Mouse (Mus musculus): Measurements from ENCODE around the gene Pnp. TPM values are rescaled to one million over a fixed set of nuclear protein-coding genes. Genes with fewer than 3 reads are reported as not detected.
A peak's percentile ranks its signal among the peaks of the same experiment; 100 is the strongest.
"Not testable (repeated sequence)": the region's sequence is repeated elsewhere in the genome, so short reads cannot be mapped to it uniquely, and the experiment has no call there.

Gene Pnp
- polyA plus RNA-seq, 1 experiment from 2014 or later, result 62.1 TPM

GRCm38 (mm10) chr14:50976674-50977073, 45.8 kb downstream of the Pnp start:
- peak overlapping the region; percentile 14; the same call in 1 of the 2 replicates for H3K4me2 ChIP-seq (replicated peaks; ENCODE audit: low read depth, low read length)
- no peaks in the 10 kb centered on the region for H3K9me3 ChIP-seq (ENCODE audit: control insufficient read depth, low read length)
- DNase-seq (ENCODE audit: low spot score) (peak; percentile 37), ATAC-seq (ENCODE audit: low FRiP score) (0 out of 2 replicates have a peak, but pooled peaks have one; percentile 33)
- 20% methylated on average over 9 of the region's 9 CpGs for WGBS
- H3K4me1 ChIP-seq (replicated peaks; ENCODE audit: control insufficient read depth, insufficient read depth, low read length), result no peaks in the 10 kb centered on the region
- no peak overlapping the region for H3K4me3 ChIP-seq (ENCODE audit: low read depth, low read length)
- no peaks in the 10 kb centered on the region for H3K36me3 ChIP-seq (ENCODE audit: control insufficient read depth, insufficient read depth, low read length)
- no peaks in the 10 kb centered on the region for H3K27me3 ChIP-seq (ENCODE audit: control insufficient read depth, insufficient read depth, low read length)
- H3K9ac ChIP-seq (ENCODE audit: low read depth, low read length), result 0 out of 2 replicates have a peak overlapping the region, but pooled peaks have one; percentile 23
- H3K27ac ChIP-seq (ENCODE audit: low read depth, low read length), result no peak overlapping the region

GRCm38 (mm10) chr14:50978451-50978850, 47.6 kb downstream of the Pnp start:
- H3K4me3 ChIP-seq (ENCODE audit: low read depth, low read length); H3K27me3 ChIP-seq (ENCODE audit: control insufficient read depth, insufficient read depth, low read length); H3K36me3 ChIP-seq (ENCODE audit: control insufficient read depth, insufficient read depth, low read length); H3K27ac ChIP-seq (ENCODE audit: low read depth, low read length); ATAC-seq (ENCODE audit: low FRiP score); H3K9me3 ChIP-seq (ENCODE audit: control insufficient read depth, low read length); DNase-seq (ENCODE audit: low spot score); H3K4me1 ChIP-seq (replicated peaks; ENCODE audit: control insufficient read depth, insufficient read depth, low read length); H3K9ac ChIP-seq (ENCODE audit: low read depth, low read length); H3K4me2 ChIP-seq (replicated peaks; ENCODE audit: low read depth, low read length): not testable (repeated sequence)
- 92% methylated on average over 6 of the region's 6 CpGs for WGBS

GRCm38 (mm10) chr14:50979631-50980030, 48.7 kb downstream of the Pnp start:
- H3K4me3 ChIP-seq (ENCODE audit: low read depth, low read length), result no peak overlapping the region
- DNase-seq (ENCODE audit: low spot score), result no peak
- no peaks in the 10 kb centered on the region for H3K9me3 ChIP-seq (ENCODE audit: control insufficient read depth, low read length)

GRCm38 (mm10) chr14:50981207-50981606, 50.3 kb downstream of the Pnp start:
- Histone ChIP-seq H3K4me2 (replicated peaks; ENCODE audit: low read depth, low read length) (no peak overlapping the region), H3K4me1 (replicated peaks; ENCODE audit: control insufficient read depth, insufficient read depth, low read length) (no peaks in the 10 kb centered on the region), H3K27me3 (ENCODE audit: control insufficient read depth, insufficient read depth, low read length) (no peaks in the 10 kb centered on the region), H3K27ac (ENCODE audit: low read depth, low read length) (no peak overlapping the region), H3K9me3 (ENCODE audit: control insufficient read depth, low read length) (no peaks in the 10 kb centered on the region), H3K4me3 (ENCODE audit: low read depth, low read length) (no peak overlapping the region), H3K9ac (ENCODE audit: low read depth, low read length) (no peak overlapping the region), H3K36me3 (ENCODE audit: control insufficient read depth, insufficient read depth, low read length) (no peaks in the 10 kb centered on the region)
- 72% methylated on average over 2 of the region's 2 CpGs for WGBS
- no peak for DNase-seq (ENCODE audit: low spot score)
- no peak for ATAC-seq (ENCODE audit: low FRiP score)

More at GRCm38 (mm10) chr14:50979631-50980030, 48.7 kb downstream of the Pnp start:
- no peak for ATAC-seq (ENCODE audit: low FRiP score)
- Histone ChIP-seq H3K9ac (ENCODE audit: low read depth, low read length) (no peak overlapping the region), H3K36me3 (ENCODE audit: control insufficient read depth, insufficient read depth, low read length) (no peaks in the 10 kb centered on the region), H3K4me1 (replicated peaks; ENCODE audit: control insufficient read depth, insufficient read depth, low read length) (no peaks in the 10 kb centered on the region), H3K4me2 (replicated peaks; ENCODE audit: low read depth, low read length) (no peak overlapping the region), H3K27ac (ENCODE audit: low read depth, low read length) (no peak overlapping the region), H3K27me3 (ENCODE audit: control insufficient read depth, insufficient read depth, low read length) (no peaks in the 10 kb centered on the region)

- H3K9ac ChIP-seq (ENCODE audit: low read depth, low read length), result no peak overlapping the region
- H3K27ac ChIP-seq (ENCODE audit: low read depth, low read length), result no peak overlapping the region
- no peak for DNase-seq (ENCODE audit: low spot score)
- H3K4me3 ChIP-seq (ENCODE audit: low read depth, low read length), result no peak overlapping the region
- H3K4me2 ChIP-seq (replicated peaks; ENCODE audit: low read depth, low read length), result no peak overlapping the region
- no peak for ATAC-seq (ENCODE audit: low FRiP score)
- no peaks in the 10 kb centered on the region for H3K36me3 ChIP-seq (ENCODE audit: control insufficient read depth, insufficient read depth, low read length)
- WGBS, result 88% methylated on average over 5 of the region's 5 CpGs
- H3K27me3 ChIP-seq (ENCODE audit: control insufficient read depth, insufficient read depth, low read length), result no peaks in the 10 kb centered on the region
- no peaks in the 10 kb centered on the region for H3K9me3 ChIP-seq (ENCODE audit: control insufficient read depth, low read length)
- no peaks in the 10 kb centered on the region for H3K4me1 ChIP-seq (replicated peaks; ENCODE audit: control insufficient read depth, insufficient read depth, low read length)
Measured at GRCm38 (mm10) chr14:50981837-50982236, 51.0 kb downstream of the Pnp start.

GRCm38 (mm10) chr14:50987668-50988067, 56.8 kb downstream of the Pnp start:
- Histone ChIP-seq H3K36me3 (ENCODE audit: control insufficient read depth, insufficient read depth, low read length) (no peaks in the 10 kb centered on the region), H3K9ac (ENCODE audit: low read depth, low read length) (no peak overlapping the region), H3K4me2 (replicated peaks; ENCODE audit: low read depth, low read length) (no peak overlapping the region), H3K9me3 (ENCODE audit: control insufficient read depth, low read length) (no peaks in the 10 kb centered on the region), H3K27ac (ENCODE audit: low read depth, low read length) (no peak overlapping the region), H3K27me3 (ENCODE audit: control insufficient read depth, insufficient read depth, low read length) (no peaks in the 10 kb centered on the region), H3K4me3 (ENCODE audit: low read depth, low read length) (no peak overlapping the region), H3K4me1 (replicated peaks; ENCODE audit: control insufficient read depth, insufficient read depth, low read length) (no peaks in the 10 kb centered on the region)
- DNase-seq (ENCODE audit: low spot score) (no peak), ATAC-seq (ENCODE audit: low FRiP score) (no peak)
- 87% methylated on average over 2 of the region's 2 CpGs for WGBS

GRCm38 (mm10) chr14:50991037-50991436, 60.2 kb downstream of the Pnp start:
- WGBS, result 90% methylated on average over 3 of the region's 3 CpGs
- Histone ChIP-seq H3K9ac (ENCODE audit: low read depth, low read length) (no peak overlapping the region), H3K4me2 (replicated peaks; ENCODE audit: low read depth, low read length) (no peak overlapping the region), H3K4me1 (replicated peaks; ENCODE audit: control insufficient read depth, insufficient read depth, low read length) (no peaks in the 10 kb centered on the region), H3K9me3 (ENCODE audit: control insufficient read depth, low read length) (no peaks in the 10 kb centered on the region), H3K36me3 (ENCODE audit: control insufficient read depth, insufficient read depth, low read length) (no peaks in the 10 kb centered on the region), H3K27ac (ENCODE audit: low read depth, low read length) (no peak overlapping the region), H3K4me3 (ENCODE audit: low read depth, low read length) (no peak overlapping the region), H3K27me3 (ENCODE audit: control insufficient read depth, insufficient read depth, low read length) (no peaks in the 10 kb centered on the region)
- no peak for DNase-seq (ENCODE audit: low spot score)
- ATAC-seq (ENCODE audit: low FRiP score), result no peak

- Histone ChIP-seq H3K4me3 (ENCODE audit: low read depth, low read length) (no peak overlapping the region), H3K4me2 (replicated peaks; ENCODE audit: low read depth, low read length) (no peak overlapping the region), H3K27ac (ENCODE audit: low read depth, low read length) (no peak overlapping the region), H3K27me3 (ENCODE audit: control insufficient read depth, insufficient read depth, low read length) (no peaks in the 10 kb centered on the region), H3K9me3 (ENCODE audit: control insufficient read depth, low read length) (no peaks in the 10 kb centered on the region), H3K36me3 (ENCODE audit: control insufficient read depth, insufficient read depth, low read length) (no peaks in the 10 kb centered on the region), H3K9ac (ENCODE audit: low read depth, low read length) (no peak overlapping the region), H3K4me1 (replicated peaks; ENCODE audit: control insufficient read depth, insufficient read depth, low read length) (no peaks in the 10 kb centered on the region)
- no peak for DNase-seq (ENCODE audit: low spot score)
- 82% methylated on average over 3 of the region's 3 CpGs for WGBS
- ATAC-seq (ENCODE audit: low FRiP score), result no peak
Measured at GRCm38 (mm10) chr14:50997088-50997487, 66.2 kb downstream of the Pnp start.

GRCm38 (mm10) chr14:50997999-50998666, 67.3 kb downstream of the Pnp start:
- Histone ChIP-seq H3K36me3 (ENCODE audit: control insufficient read depth, insufficient read depth, low read length) (no peaks in the 10 kb centered on the region), H3K9ac (ENCODE audit: low read depth, low read length) (no peak overlapping the region), H3K27ac (ENCODE audit: low read depth, low read length) (no peak overlapping the region), H3K27me3 (ENCODE audit: control insufficient read depth, insufficient read depth, low read length) (no peaks in the 10 kb centered on the region), H3K4me2 (replicated peaks; ENCODE audit: low read depth, low read length) (no peak overlapping the region), H3K4me3 (ENCODE audit: low read depth, low read length) (no peak overlapping the region), H3K4me1 (replicated peaks; ENCODE audit: control insufficient read depth, insufficient read depth, low read length) (no peaks in the 10 kb centered on the region), H3K9me3 (ENCODE audit: control insufficient read depth, low read length) (no peaks in the 10 kb centered on the region)
- 88% methylated on average over 2 of the region's 2 CpGs for WGBS
- DNase-seq (ENCODE audit: low spot score) (no peak), ATAC-seq (ENCODE audit: low FRiP score) (no peak)

Measured in hindbrain, embryonic 11.5 days (tissue).